Mouse (Mus musculus): ENCODE measurements around the gene Gm20388.

Gene Gm20388

DNA sequence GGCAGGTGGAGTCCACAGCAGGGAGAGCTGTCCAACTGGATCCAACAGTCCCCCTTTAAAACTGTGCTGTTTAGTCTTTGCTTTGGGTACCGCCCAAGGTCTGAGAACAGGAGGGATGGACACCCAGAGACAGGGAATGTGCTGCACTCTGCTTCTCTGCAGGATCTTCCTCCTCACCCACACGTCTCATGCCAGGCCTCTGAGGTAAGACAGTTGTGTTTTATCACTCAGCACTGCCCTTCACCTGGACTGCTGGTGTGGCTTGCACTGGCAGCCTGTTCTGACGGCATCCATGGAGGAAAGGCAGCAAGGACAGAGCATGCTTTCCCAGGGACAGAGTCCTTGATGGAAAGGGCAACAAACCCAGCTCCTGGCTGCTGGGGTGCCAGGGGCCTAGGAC lies 2991.9 kb downstream of the Gm20388 start:
- no peak for DNase-seq

DNA sequence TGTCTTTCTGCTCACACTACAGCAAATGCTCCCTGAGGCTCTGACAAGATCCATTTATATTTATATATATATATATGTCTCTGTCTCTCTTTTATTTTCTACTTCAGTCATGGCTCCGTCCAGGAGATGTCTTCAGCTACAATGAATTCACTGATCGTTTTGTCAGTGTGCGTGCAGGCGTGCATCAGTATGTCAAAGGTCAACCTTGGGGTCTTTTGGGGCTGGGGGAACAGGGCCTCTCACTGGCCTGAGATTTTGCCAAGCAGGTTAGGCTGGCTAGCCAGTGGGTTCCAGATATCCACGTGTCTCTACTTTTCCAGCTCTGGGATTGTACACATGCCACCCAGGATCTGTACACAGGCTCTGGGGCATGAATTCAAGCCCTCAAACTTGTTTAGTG lies 2992.4 kb downstream of the Gm20388 start:
- no peak for DNase-seq

DNA sequence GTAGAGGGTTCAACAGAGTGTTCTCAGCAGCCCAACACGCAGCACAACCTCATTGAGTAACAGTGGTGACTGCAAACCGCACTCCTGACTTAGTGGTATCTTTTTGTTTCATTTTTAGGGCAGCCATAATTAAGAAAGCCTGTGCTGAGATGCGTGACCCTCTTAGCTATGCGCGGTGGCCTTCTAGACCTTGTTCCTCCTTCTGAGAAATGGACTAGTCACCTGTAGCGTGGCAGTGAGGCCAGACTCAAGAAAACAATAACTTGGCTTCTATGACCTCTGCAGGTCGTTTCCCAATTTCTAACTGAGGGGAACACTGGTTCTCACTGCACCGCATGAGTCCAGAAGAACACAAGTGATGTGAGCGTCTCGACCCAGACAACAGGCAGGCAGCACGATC lies 2993.9 kb downstream of the Gm20388 start:
- no peak for DNase-seq

DNA sequence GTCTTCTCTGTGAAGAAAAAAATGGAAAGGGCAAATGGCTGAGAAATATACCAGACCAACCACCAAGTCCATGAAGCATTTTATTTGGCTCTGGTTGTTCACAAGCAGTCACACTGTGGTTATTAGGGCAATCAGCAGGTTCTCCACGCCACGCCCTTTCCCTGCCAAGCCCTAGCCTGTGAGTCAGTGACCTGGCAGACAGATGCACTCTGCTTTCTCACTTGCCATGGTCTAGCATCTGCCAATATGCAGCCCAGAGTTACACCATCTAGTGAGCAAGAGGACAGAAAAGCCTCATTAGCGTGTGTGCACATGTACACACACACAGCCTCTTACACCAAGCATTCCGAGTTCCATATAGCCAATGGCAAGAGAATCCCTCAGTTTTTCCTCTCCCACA lies 2994.7 kb downstream of the Gm20388 start:
- DNase-seq, result peak; percentile 17 to 50

DNA sequence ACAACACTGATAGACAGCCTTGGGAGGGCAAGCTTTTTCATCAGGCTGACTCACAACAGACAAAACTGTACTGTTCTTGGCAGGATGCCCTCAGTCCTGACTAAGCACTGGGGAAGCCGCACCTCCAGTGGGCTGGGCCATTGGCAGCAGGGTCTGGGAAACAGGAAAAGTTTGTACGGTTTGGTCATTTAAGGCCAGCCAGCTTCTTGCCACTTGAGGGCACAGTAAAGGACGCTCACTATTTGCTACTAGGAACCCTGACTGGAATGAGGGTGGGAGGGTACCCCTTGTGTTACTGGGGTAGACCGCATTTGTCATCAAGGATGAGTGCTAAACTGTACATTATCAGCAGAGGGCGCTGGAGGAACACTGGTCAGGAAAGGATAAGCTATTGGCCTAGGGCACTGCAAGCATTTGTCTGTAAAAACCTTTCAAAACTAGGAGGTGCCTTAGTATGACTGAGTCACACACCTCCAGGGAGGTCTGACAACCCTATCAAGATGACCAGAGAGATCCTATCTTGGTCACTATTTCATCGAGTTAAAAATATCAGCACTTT lies 2995.9 kb downstream of the Gm20388 start:
- peak; percentile 91 to 92 for DNase-seq

DNA sequence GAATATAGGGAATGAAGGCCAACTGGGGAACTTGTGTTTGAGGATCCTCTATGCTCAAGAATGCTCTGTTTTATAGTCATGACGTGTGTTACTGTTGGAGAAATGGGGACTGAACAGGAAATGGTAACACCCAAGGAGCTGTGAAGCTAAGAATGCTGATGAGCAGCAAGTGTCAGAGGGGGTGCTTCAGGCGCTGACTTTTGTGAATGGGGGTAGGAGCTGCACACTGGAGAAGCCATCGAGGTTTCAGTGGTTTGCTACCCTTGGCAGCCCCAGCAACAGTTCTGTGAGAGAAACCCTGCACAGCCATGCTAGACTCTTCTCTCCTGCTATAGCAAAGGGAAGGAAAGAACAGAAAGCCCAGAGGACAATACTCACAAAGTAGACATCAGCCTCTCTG lies 3001.5 kb downstream of the Gm20388 start:
- DNase-seq, result no peak

DNA sequence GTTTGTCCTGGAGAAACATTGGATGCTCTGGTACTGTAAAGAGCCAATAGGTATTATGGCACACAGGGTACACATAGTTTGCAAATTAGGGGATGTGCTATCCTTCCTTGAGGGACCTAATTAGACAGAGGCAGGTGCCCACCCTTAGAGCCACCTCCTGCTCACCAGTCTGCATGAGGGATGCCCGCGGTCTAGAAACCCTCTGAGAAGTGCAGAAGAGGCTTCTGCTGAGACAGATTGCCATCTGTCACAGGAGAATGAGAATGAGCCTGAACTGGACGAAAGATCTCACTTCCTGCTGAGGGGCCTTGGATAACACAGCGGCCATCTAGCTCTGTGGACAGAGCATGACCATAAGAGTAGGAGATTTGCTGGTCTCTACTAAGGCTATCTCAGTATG lies 3002.2 kb downstream of the Gm20388 start:
- no peak for DNase-seq

DNA sequence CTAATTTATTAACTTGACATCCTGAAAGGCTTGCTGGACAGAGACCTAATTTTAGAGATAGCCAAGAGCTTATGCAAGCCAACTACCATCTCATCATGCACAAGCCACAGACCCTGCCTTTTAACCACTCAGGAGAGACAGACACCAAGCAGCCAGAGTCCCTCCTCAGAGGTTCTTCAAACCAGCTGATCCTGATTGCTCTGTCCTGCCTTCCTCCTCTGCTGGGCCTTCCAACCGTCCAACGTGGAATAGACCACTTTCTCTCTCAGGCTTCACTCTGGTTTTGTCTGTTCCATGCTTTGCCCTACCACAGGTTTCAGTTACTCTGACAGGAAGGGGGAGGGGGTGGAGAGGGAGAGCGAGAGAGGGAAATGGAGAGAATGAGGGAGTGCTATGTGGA lies 3006.1 kb downstream of the Gm20388 start:
- DNase-seq, result no peak

DNA sequence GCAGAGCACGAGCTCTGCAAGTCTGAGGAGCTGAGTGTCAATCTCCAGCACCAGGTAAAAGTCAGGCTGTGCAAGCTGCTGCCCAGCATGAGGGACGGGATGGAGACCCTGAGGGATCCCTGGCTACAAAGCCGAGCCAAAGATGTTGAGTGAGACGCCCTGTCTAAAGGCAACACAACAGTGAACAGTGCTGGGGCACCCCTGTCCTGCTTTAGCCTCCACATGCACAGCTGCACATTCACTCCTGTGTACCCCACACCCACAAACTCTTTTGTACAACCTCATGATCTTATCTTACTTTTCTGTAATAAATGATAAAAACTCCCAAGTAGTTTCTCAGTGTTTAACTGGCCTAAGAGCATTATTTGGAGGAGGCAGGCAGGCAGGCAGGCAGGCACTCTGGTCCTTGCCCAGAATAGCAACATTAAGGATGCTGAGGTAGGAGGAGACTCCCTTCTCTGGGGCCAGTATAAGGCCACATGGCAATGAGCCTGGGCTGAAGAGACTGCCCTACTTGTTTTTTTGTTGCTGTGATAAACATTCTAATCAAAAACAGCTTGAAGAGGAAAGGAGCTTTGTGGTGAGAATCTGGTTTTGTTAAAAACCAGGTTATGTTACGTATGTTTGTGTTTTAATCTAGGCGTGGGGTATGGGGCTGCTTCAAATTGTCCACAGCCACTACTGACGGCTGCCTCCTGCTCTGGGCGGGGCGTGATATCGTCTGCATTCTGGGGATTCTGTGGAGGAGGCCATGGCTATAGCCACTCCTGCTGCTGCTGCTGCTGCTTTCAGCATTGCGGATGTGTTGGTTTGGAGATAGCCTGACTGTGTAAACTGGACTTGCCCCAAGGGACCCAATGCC lies 3007.1 kb downstream of the Gm20388 start:
- peak in 1 of 2 experiments; percentile 19 for DNase-seq

DNA sequence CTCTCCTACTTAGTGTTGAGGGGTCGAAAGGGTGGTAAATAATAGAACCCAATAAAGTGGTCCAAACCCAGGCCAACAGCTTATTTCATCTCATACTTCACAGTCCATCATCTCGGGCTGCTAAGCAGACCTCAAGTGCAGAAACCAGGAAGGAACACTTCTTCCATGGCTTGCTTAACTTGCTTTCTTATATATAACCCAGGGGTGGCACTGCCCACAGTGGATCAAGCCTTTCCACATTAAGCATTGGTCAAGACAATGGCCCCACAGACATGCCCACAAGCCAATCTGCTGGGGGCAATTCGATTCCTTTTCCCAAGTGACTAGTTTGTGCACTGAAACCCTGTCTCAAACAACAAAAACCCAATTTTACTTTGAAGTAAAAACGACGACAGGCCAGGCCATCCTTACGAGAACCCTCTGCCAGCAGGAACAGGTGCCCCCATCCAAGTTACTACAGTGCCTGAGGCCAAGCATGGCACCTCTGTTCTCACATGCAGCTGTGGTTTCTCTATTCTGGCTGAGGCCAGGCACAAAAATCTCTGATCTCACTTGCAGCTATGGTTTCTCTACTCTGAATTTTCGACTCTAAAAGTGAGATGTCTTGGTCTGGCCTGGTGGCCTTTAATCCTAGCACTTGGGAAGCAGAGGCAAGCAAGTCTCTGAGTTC lies 3007.9 kb downstream of the Gm20388 start:
- DNase-seq, result no peak

DNA sequence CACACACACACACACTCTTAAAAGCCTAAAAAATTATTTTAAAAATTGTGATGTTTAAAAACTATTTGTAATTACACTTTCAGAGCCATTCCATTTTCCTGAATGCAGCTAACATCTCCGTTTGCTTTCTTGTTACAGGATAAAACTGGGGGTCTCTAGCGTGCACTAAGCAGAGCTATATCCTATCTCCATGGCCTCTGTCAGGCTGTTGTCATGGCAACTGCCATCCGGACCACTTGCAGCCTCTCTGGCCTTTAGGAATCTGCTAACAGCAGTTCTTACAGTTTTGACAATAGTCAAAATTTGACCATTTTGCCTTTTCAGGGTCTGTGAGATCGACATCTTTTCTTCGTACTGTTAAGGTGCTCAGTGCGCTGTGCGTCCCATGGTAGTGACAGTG lies 3010.2 kb downstream of the Gm20388 start:
- no peak for DNase-seq

DNA sequence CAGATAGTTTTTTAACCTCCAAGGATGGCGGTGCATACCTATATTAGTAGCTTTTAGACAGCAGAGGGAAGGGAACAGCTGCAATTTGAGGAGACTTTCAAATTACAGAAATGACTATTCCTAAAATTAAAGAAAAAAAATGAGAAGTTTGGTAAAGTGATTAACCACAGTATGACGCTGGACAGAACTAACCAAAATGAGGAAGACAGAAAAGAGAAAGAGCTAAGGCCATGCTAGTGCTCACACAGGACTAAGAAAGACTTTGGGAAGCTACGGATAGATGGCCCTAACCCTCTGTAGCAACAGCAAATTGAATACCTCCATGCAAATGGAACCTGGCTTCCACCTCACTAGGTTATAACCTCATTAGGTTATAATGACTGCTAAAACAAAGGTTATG lies 3012.3 kb downstream of the Gm20388 start:
- DNase-seq, result no peak

DNA sequence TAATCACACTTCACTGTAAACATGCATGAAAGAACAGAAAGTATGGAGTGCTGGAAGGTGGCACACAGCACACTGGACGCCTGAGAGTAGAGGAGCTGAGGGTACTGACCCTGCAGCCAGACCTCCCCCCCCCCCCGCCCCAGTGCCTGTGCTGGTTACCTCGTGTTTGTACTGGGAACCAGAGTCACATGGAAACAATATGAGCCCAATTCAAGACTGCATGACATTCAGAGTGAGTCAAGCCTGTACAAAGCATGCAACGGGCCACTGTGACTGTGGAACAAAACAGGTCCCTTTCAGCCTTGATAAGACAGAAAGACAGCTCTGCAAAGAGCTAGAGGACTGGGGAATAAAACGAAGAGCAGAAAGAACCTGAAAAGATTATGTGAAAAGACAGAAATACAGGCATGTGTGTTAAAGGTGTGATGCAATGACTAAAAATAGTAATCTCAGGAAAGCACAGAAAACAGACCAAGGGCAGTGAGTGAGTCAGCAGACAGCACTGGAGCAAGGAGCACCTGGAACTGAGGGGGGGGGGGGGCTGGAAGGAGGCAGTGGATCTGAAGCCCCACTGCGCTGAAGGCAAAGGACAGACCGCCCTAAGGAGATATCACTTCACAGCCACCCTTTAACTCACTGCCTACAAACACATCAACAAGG lies 3012.9 kb downstream of the Gm20388 start:
- no peak for DNase-seq

DNA sequence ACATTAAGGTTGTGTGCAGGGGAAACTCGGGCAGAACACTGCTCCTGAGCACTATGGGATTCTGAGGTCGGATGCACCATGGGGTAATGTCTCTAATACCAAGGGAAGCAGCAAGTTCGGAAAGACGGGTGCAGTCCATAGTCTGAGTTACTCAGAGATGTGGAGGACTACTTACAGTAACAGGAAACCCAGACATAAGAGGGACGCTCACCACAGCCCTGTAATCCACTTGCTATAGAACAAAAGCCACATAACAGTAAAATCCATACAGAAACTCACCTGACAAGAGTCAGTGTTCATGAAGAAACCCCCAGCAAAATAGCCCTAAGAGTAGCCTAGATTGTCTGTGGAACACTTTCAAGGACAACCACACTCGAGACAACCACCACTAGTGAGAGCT lies 3013.4 kb downstream of the Gm20388 start:
- no peak for DNase-seq

DNA sequence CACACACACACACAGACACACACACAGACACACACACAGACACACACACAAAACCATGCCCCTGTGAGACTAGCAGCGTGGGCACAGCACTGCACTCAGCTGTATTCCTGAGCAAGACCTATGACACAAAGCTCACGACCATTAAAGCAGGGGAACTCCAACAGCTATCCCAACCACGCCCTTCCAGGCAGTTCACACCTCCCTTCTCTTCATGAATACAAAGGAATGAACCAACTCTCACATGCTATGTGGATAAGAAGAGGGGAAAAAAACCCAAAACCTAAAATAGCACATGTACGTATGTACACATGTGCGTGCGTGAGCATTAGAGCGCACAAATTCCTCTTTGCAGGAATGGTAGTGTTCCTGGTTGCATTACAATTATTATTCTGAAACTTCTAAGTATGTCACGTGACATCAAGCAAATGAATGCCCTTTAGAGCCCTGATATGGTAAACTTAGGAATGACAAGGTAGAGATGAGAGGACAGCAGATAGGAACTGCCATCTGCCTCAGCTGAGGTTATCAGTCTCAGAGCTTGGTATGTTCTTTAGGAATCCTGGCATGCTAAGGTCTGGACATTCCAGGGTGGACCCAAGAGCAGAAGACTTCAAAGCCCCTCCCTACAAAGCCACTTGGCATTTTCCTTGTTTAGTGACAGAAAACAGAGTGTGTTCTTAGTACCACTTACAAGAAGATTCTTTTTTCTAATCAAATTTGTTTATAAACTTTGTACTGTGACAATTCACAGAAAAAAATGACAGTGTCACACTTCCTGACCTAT lies 3015.5 kb downstream of the Gm20388 start:
- no peak for DNase-seq

DNA sequence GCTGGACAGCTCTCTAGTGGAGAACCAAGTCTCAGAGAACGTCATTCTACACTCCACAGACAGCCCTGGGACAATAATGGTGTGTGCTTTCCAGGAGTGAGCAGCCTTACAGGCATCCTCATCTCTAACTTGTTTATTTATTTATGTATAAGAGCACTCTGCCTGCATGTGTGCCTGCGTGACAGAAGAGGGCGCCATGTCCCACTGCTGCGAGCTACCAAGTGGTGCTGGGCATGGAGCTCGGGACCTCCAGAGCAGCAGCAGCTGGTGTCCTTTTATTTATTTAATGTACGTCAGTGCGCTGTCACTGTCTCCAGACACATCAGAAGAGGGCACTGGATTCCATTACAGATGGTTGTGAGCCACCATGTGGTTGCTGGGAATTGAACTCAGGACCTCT lies 3016.1 kb downstream of the Gm20388 start:
- no peak for DNase-seq

DNA sequence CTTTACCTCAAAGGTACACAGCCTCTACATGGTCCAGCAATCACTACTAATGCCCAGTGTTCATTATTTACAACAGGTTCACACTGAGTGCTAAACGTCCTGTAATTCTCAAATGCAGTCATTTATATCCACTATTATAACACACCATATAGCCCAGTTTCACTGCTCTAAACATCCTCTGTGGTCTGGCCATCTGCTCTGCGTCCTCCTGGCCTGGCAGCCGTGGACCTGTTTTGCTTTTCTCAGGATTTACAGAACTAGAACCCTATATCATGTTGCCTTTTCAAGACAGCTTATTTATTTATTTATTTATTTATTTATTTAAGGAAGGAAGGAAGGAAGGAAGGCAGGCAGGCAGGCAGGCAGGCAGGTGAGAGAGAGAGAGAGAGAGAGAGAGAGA lies 3017.2 kb downstream of the Gm20388 start:
- no peak for DNase-seq

DNA sequence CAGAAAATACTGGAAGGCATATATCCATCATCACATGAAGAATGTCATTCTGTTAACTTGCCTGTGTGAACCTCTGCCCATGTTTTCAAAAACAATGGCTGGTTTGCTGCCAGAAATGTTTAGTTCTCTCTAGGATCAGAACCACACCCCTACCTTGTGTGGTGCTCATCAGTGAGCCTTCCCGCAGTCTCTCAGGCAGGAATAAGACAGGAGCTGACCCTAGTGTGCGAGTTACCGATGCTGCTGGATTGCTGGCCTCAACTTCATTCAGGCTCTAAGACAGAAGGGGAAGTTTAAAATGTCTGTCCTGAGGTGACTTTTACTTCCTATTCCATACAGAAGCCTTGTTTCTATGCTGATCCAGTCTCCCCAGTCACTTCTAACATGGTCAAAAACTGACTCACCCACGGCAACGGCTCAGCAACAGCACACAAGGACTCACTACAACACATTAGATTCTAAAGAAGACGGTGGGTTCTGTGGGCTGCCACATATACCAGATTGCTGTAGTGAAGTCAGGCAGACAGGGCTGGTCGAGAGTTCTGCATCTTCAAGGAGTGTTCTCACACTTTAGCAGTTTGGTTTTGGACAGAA lies 3018.1 kb downstream of the Gm20388 start:
- no peak for DNase-seq

DNA sequence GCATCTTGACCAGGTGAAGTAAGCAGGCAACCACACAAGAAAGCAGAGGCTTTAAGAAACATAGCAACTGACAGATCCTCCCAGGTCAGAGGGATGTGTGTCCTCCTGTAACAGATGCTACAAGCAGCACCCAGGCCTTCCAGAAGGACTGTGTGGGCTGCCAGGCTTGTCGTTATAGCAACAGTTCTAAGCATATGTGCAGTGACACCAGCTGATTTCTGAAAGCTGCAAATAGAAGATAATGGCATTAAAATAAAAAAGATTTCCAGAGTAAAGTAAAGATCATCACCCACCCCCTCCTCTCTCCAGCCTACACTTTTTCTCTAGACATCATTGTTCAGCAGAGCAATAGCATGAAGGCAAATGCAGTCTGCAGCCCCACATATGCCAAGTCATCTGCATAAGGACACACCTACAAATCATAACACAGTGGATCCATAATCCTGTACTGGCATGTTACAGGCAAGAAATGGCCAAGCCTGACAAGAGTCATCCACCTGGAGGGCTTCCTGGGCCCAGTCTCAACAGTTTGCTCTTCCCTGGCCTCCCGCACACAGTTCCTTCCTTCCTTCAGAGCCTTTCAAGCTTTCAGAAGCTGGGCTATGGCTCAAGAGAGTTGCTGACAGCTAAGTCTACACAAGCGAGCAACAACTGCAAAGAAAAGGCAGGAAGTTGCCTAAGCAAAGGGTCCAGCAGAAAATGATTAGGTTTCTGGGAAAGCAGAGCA lies 3021.4 kb downstream of the Gm20388 start:
- no peak for DNase-seq

DNA sequence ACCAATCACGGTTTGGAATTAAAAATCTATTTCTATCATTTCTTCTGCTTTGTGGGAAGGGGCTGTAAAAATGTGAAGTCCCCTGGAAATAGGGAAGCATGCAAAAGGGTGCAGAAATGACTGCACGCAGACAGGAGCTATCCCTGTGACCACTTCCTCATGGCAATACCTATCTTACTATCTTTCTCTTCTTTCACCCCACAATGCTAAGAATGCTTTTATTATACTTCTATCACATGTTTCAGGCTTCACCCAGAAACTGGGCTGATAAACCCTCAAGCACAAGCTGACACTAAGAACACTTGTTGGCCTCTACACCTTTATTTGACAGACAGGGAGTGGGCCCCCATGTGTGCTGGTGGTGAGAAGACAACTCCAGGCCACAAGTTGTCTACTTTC lies 3021.9 kb downstream of the Gm20388 start:
- no peak for DNase-seq

DNA sequence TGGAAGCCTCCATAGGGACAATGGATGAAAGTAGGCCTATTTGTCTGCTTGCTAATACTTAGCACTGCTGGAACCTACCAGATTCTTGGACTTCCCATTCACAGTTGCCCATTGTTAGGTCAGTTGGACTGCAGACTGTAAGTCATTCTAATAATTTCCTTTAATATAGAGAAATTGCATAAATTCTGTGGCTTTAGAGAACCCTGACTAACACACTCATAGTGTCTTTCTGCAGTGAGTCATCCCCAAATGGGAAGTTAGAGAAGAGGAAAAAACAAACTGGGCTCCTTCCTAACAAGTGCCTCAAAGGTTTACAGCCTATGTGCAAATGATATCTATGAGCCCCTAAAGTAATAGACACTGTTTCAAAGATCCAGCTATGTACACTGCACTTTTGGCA lies 3023.3 kb downstream of the Gm20388 start:
- no peak for DNase-seq

DNA sequence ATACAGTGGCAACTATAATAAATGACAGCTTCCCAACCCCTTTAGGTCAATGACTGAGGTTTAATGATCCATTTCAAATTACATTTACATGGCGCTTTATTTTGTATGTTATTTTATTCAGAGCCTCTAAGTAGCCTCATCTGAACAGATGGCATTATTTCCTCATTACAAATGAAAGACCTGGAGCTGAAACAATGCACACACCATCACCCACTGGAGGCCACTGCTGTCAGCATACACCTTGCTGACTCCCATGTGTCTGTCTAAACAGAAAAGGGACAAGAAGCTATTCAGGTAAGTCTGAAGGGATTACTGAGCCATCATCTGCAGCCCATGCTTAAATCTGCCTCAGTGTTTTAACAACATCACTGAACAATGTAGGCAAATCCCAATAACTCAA lies 3024.5 kb downstream of the Gm20388 start:
- DNase-seq, result no peak

Measured in kidney, adult 8-10 months (tissue).